Mouse (Mus musculus) testis, adult 2 months (tissue): ENCODE results near the gene Dcdc2b.

Experiments
- CTCF ChIP-seq: fragments of 200-500 bp; IDR thresholded peaks from 2 replicates; pipeline ENCODE4 v1.5.1; 2012; ENCODE audit warnings: low read depth, mild to moderate bottlenecking, inconsistent platforms, low read length, moderate library complexity; ENCODE audit not compliant: control insufficient read depth, insufficient read depth, insufficient replicate concordance
- POLR2A ChIP-seq: fragments of 200-500 bp; IDR thresholded peaks from 2 replicates; pipeline ENCODE4 v1.6.1; 2012; ENCODE audit warnings: low read depth, mild to moderate bottlenecking, inconsistent platforms, low read length, moderate library complexity; ENCODE audit not compliant: control insufficient read depth

- TF ChIP-seq CTCF (no peak), POLR2A (no peak)
Measured at GRCm38 (mm10) chr4:129565139-129565538, 48.9 kb downstream of the Dcdc2b start.
